Mouse (Mus musculus): ENCODE results near the gene Gm19684.
"Not testable (repeated sequence)": the region's sequence is repeated elsewhere in the genome, so short reads cannot be mapped to it uniquely, and the experiment has no call there.

Gene Gm19684

DNA sequence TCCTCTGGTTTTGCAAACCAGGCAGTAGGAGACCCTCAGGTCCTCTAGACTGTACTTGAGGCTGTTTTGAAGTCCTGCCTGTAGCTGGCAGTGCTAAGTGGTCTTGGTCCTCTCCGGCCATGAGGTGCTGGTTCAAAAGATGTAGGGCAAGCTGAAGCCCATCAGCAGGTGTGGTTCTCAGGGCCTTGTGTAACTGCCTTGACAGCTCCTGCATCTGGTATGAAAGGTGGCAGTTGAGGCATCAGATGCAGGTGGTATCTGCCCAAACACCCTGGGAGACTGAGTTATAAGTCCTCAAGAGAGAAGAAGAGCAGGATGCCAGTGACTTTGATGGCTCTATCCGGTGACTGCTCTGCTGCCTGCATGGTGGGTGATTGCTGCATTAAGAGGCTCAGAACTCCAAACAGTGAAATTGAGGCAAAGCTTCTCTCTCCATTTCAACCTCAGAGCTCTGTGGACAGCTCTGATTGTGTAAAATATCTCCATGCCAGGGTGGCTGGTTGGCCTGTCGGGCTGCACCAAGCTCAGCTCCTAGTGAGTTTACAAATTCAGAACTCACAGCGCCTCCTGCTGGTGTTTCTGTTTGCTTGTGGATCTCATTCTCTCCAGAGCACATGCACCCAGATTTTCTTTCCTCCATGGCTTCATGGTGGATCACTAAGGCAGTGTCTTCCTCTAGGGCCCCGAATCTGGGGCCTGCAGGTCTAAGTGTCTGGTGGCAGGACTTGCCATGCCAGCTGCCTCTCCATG, 10.2 kb downstream of the Gm19684 start:
- no peak for DNase-seq (ENCODE audit: low read depth, low spot score)

GRCm38 (mm10) chr17:36135421-36136231, 14.1 kb downstream of the Gm19684 start:
- DNase-seq (ENCODE audit: low read depth, low spot score) = not testable (repeated sequence)

GRCm38 (mm10) chr17:36136299-36136848, 14.9 kb downstream of the Gm19684 start:
- not testable (repeated sequence) for DNase-seq (ENCODE audit: low read depth, low spot score)

GRCm38 (mm10) chr17:36145111-36145860, 23.8 kb downstream of the Gm19684 start:
- DNase-seq (ENCODE audit: low read depth, low spot score) = no peak

GRCm38 (mm10) chr17:36145861-36146156, 24.3 kb downstream of the Gm19684 start:
- DNase-seq (ENCODE audit: low read depth, low spot score) = not testable (repeated sequence)

DNA sequence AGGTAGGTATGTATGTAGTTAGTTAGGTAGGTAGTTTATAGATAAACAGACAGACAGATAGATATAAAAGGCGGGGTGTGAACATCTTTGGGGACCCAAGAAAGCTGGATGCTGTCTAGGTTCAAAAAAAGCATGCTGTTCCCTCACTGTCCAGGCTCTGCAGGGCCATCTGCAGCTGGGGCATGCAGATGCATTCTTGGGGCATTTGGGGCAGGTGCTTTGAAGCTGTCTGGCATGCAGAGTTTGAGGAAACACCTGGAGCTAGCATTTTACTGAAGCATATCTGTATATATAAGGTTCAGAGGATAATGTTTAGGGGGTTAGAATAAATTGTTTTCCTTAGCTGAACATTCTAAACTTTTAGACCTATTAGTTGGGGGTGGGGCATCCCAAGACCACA, 25.5 kb downstream of the Gm19684 start:
- DNase-seq (ENCODE audit: low read depth, low spot score) = not testable (repeated sequence)

- not testable (repeated sequence) for DNase-seq (ENCODE audit: low read depth, low spot score)
Observed at GRCm38 (mm10) chr17:36148468-36148867, 27.0 kb downstream of the Gm19684 start.

GRCm38 (mm10) chr17:36151200-36151599, 29.7 kb downstream of the Gm19684 start:
- DNase-seq (ENCODE audit: low read depth, low spot score) = not testable (repeated sequence)

- DNase-seq (ENCODE audit: low read depth, low spot score) = no peak
Observed at GRCm38 (mm10) chr17:36154271-36155149, 33.0 kb downstream of the Gm19684 start.

GRCm38 (mm10) chr17:36157782-36158181, 36.3 kb downstream of the Gm19684 start:
- not testable (repeated sequence) for DNase-seq (ENCODE audit: low read depth, low spot score)

GRCm38 (mm10) chr17:36158264-36158663, 36.8 kb downstream of the Gm19684 start:
- DNase-seq (ENCODE audit: low read depth, low spot score) = not testable (repeated sequence)

DNA sequence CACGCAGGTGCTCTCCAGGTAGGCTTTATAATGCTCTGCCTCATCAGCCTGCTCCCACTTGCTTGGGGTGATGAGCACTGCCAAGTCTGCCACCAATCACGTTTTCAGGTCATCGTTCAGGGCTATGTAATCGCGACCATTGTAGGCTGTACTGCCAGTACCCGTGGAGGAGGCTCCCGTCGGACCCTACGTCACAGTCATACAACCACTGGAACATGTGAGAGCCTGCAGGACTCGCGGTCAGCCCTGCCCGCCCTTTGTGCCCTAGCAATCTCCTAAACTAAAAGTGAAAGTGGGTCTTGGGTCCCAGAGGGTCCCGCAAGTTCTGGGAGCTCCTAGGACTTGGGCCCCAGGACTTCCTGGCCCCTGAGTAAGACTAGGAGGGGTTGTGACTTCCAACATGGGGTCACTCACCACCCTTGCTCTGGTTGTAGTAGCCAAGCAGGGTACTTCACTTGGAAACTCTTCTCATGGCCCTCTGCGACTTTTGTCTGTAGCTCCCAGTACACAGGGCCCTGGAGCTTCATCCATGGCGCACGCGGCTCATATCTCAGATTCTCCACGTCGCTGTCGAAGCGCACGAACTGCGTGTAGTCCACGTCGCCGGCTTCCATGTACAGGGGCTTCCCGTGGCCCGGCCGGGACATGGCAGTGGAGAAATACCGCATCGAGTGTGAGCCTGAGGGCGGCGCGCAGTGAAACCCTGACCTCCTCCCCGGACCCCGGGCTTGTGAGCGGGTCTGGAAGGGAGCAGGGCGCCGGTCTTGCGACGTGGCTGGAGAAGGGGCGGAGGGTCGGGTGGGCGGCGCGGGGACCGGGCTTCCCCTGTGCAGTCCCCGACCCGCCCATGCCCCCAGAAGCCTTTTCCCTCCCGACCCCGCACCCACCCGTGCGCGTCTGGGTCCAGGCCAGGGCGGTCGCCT, 39.9 kb downstream of the Gm19684 start:
- no peak for DNase-seq (ENCODE audit: low read depth, low spot score)

DNA sequence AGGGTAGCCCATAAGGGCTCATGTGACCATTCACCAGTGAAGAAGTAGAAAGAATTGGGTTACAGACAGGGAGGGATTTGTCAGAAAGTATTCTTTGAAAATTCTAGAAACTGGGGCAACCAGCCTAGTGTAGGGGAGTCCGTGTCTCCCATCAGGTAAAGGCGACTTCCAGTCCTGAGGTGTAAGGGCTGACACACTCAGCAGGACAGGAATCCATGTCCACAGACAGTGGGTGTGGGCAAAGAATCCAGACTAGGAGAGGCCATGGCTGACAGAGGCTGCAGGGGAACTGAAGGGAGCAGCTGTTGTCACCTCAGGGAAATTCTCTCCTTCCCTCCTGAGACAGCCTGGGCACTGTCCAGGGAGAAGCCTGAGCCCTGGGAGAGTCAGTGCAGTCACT, 45.4 kb downstream of the Gm19684 start:
- DNase-seq (ENCODE audit: low read depth, low spot score) = not testable (repeated sequence)

DNA sequence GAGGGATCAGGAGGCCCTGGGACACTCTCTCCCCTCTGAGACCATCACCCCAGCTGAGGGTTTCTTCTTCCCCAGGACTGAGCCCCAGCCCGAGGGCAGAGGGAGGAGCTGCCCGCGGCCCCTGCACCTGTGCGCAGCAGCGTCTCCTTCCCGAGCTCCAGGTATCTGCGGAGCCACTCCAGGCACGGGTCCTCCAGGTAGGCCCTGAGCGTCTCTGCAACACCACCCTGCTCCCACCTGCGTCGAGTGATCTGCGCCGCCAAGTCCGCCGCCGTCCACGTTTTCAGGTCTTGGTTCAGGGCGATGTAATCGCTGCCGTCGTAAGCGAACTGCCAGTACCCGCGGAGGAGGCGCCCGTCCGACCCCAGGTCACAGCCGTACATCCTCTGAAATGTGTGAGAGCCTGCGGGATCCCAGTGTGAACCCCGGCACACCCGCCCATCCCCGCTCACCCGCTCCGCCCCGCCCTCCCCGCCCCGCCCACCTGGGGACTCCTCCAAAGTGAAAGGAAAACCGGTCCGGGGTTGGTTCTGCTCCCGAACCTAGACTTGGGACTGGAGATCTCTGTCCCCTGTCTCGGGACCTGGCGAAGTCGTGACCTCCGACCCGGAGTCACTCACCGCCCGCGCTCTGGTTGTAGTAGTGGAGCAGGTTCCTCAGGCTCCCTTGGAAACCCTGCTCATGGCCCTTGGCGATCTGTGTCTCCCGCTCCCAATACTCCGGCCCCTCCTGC, 46.0 kb downstream of the Gm19684 start:
- DNase-seq (ENCODE audit: low read depth, low spot score) = no peak

DNA sequence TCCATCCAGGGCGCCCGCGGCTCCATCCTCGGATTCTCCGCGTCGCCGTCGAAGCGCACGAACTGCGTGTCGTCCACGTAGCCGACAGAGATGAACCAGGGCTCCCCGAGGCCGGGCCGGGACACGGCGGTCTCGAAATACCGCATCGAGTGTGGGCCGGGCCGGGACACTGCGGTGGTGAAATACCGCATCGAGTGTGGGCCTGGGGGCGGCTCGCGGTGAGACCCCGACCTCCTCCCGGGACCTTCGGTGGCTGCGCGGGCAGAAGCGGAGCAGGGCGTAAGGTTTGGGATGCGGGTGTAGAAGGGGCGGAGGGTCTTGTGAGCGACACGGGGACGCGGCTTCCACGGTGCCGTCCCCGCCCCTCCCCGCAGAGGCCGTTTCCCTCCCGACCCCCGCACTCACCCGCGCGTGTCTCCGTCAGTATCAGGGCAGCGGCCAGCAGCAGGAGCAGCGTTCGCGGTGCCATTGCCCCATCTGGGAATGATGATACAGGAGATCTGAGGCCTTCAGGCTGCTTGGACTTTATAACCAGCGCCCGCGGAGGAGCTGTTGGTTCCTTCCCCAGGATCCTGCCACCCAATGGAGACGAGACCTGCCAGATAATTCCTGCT, 46.7 kb downstream of the Gm19684 start, which contains the start of gene Gm8909:
TSS of gene Gm8909 (minus strand) at position 499 of the 614 bp plus-strand sequence.
- no peak for DNase-seq (ENCODE audit: low read depth, low spot score)

DNA sequence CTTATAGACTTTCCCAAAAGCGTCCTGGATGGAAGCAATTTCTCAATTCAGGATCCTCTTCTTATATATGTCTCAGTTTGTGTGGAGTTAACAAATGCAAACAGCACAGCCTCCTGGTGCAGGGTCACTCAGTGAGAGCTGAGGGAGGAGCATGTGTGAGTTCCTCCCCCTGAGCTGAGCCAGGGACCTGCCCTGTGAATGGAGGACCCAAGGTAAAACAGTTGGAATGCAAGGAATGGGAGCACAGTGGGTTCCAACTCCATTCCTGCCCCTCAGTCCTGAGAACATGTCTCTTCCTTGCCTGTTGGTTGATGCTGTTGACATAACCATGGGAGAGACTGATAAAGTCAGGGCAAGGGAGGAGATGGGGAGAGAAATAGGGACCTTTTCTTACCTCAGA, 47.6 kb downstream of the Gm19684 start:
- DNase-seq (ENCODE audit: low read depth, low spot score) = not testable (repeated sequence)

GRCm38 (mm10) chr17:36169753-36170152, 48.3 kb downstream of the Gm19684 start:
- DNase-seq (ENCODE audit: low read depth, low spot score) = no peak

DNA sequence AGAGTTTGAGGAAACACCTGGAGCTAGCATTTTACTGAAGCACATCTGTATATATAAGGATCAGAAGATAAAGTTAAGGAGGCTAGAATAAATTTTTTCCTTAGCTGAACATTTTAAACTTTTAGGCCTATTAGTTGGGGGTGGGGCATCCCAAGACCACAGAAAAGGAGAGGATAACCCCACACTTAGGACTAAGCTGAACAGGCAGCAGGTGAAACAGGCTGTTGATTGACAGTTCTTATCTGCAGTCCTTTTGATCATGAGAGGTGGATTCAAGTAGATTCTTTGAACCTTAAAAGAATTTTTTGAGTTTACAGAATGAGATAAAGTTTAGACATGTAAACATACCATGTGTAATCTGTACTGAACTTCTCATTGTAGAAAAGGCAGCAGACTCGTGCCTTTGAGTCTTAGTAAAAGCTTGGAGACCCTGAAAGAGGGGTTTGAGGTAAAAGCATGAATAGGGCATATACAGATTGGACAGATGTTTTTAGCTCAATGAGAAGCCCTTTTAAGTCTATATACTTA, 48.9 kb downstream of the Gm19684 start:
- DNase-seq (ENCODE audit: low read depth, low spot score) = no peak
